Mouse (Mus musculus): ENCODE results near the gene Cacng2. TPM values are rescaled to one million over a fixed set of nuclear protein-coding genes. Genes with fewer than 3 reads are reported as not detected.

Cacng2 gene
- polyA plus RNA-seq, 1 experiment, result not detected

DNA sequence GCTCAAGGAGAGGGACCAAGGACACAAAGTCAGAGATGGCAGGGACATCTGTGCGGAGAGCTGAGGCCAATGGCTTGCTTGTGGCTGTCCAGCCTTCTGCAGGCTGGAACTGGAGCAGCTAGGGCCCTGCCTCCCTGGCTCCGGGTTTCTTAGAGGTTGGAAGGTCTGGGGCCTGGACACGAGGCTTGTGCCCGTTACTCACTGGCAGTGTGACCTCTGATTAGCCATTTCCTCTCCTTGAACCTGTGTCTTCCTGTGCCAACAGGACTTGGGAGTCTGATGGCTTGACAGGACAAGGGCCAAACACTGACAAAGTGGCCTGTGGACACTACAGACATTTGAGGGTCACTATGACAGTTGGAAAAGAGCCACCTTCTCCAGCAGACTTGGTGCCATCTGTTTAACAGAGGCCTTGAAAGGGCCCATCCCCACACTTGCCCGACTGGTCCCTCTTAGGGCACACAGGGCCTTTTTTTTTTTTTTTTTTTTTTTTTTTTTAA lies 138.6 kb downstream of the Cacng2 start:
- no peak for TF ChIP-seq GATA1 (IDR thresholded peaks at IDR 0.05; ENCODE audit: low read length)

DNA sequence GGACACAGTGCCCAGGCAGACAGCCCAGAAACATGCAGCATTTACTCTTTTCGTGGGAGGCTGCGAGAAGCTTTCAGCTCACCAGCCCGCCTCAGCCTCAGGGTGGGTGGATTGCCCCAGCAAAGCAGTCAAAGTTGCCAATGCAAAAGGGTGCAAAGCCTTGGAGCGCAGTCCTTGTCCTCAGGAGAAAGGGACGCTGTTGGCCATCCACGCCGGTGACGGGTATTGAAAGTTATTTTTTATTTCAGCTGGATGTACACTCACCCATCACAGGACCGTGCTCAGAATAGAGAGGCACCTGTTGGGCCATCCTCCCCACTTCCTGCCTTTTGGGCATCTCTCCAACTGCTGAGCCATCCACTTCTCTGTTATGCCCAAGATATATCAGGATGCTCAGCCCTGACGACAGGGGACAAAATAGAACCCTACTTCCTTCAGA lies 140.4 kb downstream of the Cacng2 start:
- no peak for TF ChIP-seq GATA1 (IDR thresholded peaks at IDR 0.05; ENCODE audit: low read length)

DNA sequence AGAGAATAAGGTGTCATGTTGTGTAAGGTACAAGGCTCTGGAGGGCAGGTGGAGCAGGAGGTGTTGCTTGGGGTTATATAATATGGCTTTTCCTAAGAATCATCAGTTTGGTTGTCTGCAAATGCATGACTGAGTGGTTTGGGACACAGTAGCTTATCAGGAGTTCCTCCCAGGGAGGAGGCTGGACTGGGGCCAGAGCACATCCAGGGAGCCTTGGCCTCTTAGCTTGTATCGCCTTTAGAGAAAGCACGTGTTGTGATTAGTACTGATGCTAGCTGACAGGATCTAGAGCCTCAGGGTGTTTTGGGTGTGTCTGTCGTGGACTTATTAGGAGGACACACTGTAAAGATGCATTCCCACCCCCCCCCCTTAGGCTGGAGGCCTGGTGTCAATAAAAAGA lies 142.2 kb downstream of the Cacng2 start:
- no peak for TF ChIP-seq GATA1 (IDR thresholded peaks at IDR 0.05; ENCODE audit: low read length)

DNA sequence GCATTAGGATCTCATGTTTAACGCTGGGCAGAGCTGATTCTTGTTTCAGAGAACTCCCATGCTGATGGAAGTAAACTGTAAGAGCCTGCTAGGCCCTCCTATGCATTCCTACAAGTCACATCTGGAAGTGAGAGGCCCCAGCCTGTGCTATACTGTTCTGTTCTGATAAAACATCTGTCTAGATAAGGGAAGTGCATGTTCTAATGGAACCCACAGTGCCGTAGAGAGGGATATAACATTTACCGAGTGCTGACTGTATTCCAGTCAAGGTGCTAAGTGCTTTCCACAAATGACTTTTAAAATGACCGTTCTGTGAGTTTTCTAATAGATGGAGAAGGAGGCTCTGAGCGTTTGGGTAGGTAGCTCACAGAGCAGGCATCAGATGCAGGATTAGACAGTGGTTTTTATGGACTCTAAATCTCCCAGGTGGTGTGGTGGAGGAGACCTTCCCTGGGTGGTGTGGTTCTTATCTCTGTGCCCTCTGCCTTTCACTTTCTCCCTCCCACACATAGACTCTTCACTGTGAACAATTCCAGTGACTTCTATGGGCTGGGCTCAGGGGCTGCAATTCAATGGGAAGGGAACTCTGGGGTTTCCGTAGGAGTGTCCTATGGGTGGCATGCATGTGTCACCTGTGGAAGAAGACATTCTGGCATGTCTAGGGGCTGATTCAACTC lies 145.5 kb downstream of the Cacng2 start:
- no peak for TF ChIP-seq GATA1 (IDR thresholded peaks at IDR 0.05; ENCODE audit: low read length)

DNA sequence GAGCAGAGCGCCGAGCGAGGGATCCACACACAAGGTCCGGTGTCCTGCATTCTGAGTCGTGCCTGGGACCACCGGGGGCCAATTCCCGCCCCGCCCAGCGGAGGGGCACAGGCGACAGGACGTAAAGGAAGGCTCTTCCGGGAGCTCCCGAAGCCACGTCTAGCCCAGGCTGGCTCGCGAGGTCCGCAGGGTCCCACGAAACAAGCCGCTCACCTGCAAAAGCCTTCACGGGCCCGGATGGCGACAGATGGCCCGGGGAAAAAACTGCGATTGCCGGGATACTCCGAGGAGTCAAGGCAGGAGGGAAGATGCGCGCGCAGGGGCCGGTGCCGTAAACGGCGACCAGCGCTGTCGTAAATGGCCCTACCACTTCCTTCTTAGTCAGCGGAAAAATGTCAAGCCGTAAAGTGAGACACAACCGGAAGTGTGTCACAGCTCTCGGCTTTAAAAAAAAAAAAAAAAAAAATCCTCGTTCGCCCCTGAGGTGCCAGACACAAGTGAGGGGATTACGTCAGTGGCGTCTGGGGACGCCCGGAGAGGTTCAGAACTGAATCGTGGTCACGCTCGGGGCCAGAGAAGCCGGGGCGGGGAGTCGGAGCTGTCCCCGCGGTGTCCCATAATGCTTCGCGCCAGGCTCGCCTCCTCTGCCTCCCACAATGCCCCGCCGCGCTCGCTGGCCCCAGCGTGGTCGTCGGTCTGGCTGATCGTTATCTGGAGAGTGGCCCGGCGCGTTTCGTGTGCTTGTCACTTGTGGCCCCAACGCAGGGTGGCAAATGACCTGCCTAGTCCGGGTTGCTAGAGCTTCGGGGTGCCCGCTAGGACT lies 149.1 kb downstream of the Cacng2 start, which contains the start of gene Eif3d:
Gene Eif3d, minus strand, starts transcription at position 344 of the 823 bp plus-strand sequence.
- no peak for TF ChIP-seq GATA1 (IDR thresholded peaks at IDR 0.05; ENCODE audit: low read length)

DNA sequence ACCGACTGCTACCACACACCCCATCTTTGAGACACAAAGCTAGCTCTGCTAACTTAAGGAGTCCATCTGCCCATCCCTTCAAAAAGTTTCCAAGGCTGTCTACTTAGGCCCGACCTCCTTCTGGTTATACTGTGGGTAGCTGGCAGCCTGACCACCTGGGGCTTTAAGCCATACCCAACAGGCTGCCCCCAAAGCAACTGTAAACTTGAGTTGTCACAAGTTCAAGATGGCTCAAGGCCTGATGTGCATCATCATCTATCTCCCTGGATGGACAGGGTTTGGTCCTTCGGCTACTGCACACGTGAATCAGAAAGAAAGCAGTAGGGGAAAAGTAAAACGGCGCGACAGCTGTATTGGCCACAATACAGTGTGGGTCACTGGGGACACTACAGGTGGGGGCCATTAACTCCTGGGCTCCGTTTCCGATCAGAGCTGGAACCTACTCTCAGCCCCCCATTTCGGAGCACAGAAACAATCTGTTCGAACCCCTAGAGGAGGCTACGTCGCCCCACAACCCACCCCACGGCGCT lies 149.8 kb downstream of the Cacng2 start:
- TF ChIP-seq GATA1 (IDR thresholded peaks at IDR 0.05; ENCODE audit: low read length), result no peak

DNA sequence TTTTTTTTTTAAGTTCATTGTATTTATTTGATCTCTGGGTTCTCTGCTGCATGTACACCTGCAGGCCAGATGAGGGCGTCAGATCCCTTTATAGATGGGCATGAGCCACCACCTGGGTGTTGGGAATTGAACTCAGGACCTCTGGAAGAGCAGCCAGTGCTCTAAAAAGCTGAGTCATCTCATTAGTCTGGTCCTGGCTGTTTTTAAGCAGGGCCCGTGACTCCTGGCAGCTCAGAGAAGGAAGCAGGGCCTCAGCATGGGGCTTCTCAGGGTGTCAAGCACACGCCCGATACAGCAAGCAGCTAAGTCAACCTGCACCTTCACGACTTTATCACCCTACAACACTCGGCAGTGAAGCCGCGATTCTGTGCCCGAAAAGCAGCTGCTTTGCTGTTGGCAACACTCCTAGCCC lies 154.7 kb downstream of the Cacng2 start:
- no peak for TF ChIP-seq GATA1 (IDR thresholded peaks at IDR 0.05; ENCODE audit: low read length)

DNA sequence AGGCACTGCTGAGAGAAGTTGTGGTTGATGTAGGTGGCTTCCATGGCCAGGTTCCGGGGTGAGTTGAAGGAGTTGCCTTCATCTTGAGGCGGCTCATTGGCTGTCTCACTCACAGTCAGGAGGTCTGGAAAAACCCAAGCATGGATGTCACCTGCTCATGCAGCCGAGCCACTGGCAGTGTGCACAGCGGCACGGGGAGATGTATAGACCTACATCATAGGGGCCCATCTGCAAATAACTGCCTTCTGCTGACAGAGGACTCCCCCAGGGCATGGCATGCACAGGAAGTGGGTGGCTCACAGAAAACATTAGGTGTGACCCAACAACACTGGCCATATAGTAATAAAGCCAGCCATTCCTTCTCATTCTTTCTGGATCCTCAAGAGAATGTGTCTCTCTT lies 157.4 kb downstream of the Cacng2 start:
- TF ChIP-seq GATA1 (IDR thresholded peaks at IDR 0.05; ENCODE audit: low read length), result no peak

DNA sequence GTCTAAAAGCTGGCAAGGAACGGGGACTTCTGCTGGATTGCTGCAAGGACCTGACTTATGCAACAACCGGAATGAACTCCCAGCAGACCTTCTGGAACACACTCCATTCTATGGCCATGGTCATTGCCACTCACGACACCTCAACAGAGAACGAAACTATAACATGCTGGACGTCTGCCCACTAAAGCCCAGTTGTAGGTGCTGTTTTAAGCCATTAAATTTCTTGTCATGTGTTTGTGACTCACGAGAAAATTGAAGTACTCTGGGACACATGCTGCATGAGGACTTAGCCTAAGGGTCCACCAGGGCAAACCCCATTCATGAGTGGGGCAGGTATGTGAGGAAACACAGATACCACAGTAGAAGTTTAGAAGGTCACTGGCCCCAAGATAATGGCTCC lies 159.1 kb downstream of the Cacng2 start:
- TF ChIP-seq GATA1 (IDR thresholded peaks at IDR 0.05; ENCODE audit: low read length), result no peak

DNA sequence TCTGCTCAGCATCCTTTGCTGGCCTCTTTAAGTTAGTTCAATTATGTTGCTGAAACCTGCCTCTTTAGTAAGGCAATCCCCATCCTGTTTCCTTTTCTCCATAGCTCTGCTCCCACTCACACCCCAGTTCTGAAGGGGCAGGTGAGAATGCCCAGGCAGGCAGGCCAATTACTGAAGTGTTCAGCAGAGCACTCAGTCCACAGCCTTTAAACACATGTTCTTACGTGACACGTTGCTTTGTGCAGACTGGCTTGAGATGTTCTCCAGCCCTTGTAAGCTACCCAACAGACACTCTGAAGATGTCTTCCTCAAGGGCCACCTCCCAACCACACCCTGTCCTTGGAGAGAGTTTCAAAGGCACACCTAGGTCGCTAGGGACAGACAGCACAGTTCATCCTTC lies 161.8 kb downstream of the Cacng2 start:
- TF ChIP-seq GATA1 (IDR thresholded peaks at IDR 0.05; ENCODE audit: low read length), result no peak

DNA sequence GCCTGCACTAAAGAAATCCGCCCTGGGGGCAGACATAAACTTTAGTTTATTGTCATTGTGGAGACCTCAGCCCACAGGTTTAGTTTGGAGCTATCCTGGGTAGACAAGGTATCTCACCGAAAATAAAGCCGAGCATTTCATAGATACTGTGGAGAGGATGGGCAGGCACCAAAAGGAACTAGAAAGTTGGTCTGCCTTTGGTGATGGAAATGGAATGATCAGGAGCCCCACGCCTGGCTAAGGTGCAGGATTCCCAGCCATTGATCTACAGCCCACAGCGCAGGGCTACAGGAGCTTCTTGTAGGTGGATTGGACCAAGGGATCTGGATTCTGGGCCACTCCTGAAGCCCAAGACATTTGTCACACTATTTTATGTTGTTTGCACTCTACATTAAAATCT lies 162.2 kb downstream of the Cacng2 start:
- TF ChIP-seq GATA1 (IDR thresholded peaks at IDR 0.05; ENCODE audit: low read length), result no peak

DNA sequence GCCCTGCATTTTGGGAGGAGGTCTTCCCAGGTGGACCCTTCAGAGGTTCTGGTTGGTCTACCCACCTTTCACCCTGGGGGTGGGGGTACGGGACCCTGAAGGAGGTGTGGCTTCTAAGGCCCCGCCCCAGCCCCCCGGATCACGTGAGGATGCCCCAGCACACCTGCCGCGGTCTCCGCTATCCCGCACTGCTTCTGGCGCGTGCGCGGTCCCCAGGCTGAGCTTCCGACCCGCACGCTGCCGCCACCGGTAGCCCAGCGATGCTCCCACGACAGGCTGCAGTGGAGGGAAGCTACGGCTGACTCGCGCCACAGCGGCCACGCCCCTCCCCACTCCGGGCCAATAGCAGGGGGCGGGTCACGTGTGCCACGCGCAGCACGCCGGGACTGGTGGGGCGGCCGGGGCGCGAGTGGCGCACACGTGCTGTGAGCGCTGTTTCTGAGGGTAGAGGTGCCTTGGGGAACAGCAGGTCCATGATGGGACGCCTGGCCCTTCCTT lies 163.4 kb downstream of the Cacng2 start, which contains the start of gene Foxred2:
Gene Foxred2, minus strand, starts transcription at position 319 of the 498 bp plus-strand sequence.
- no peak for TF ChIP-seq GATA1 (IDR thresholded peaks at IDR 0.05; ENCODE audit: low read length)

DNA sequence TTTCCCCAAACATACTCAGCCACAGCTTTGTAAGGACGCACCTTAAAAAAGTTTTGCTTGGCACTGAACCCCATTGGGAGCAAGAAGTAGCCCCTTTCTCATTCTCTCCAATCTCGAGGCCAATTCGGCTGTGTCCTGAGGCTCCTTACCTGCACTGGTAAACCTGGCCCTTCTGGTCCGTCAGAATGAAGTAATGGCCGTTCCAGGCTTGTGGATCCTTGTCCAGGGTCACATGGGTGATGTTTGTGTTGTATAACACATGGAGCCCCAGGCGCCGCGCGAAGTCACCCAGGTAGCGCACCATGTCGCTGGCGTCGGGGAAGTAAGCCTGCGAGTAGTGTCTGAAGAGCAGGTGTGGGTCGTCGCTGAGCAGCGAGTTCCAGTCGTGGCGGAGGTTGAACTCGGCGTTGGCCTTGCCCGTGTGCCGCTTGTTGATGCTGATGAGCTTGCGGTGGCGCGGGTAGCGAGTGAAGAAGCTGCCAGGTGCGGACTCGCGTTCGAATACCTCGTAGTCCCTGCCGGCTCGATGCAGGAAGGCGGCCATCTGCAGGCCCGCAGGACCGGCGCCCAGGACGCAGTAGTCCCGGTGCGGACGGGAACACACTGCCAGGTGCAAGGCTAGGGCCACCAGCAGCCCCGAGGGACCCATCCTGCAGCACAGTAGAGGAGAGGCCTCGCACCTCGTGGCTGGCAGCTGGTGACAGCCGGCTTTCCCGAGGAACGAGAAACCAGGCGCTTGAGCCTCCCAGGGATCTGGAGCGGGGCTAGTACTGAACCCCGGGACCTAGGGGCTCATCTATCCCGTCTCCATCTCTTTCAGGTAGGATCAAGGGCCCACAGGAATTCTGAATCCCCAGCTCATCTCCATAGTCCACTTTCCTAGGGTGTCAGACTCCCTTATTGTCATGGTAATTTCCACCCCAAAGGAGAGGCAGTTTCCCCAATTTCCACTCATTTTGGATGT lies 164.1 kb downstream of the Cacng2 start:
- TF ChIP-seq GATA1 (IDR thresholded peaks at IDR 0.05; ENCODE audit: low read length), result no peak

DNA sequence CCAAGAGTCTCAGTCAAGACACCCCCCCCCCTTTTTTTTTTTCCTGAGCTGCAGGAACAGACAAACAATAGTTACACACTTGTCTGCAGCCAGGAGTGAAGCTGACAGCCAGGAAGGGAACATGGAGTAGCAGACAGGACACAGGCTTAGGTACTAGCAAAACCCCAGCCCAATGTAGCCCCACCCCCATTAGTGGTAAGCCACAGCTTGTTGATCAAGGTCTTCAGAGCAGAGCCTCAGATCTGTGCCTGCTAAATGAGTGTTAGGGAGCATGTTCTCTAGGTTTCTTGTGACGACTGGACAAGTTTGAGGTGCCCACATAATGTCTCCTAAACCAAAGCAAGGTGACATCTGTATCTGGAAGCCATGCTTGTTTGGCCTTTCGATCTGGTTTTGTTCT lies 165.5 kb downstream of the Cacng2 start:
- TF ChIP-seq GATA1 (IDR thresholded peaks at IDR 0.05; ENCODE audit: low read length), result no peak

DNA sequence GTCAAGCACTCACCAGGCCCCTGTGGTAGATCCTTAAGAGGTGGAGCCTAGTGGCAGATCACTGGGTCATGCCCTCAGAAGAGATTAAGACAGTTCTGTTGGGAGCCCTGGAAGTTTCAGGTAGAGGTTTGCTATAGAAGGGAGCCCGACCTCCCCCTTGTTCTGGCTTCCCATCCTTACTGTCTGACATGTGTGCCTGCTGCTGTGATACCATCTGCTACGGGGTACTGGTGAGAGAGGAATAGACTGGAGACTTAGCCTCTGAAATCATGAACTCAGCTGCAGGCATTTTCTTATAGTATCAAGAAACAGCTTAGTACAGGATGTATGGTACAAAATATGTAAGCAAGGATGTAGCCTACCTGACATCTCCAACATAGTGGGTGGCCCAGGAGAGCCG lies 166.9 kb downstream of the Cacng2 start:
- no peak for TF ChIP-seq GATA1 (IDR thresholded peaks at IDR 0.05; ENCODE audit: low read length)

Measured in G1E-ER4 (cell line).